Mouse (Mus musculus): Measurements from ENCODE around the gene Rps18. TPM values are rescaled to one million over a fixed set of nuclear protein-coding genes. Genes with fewer than 3 reads are reported as not detected.
"Not testable (repeated sequence)": the region's sequence is repeated elsewhere in the genome, so short reads cannot be mapped to it uniquely, and the experiment has no call there.

The Rps18 gene
- polyA plus RNA-seq, 1 experiment = 320 TPM

DNA sequence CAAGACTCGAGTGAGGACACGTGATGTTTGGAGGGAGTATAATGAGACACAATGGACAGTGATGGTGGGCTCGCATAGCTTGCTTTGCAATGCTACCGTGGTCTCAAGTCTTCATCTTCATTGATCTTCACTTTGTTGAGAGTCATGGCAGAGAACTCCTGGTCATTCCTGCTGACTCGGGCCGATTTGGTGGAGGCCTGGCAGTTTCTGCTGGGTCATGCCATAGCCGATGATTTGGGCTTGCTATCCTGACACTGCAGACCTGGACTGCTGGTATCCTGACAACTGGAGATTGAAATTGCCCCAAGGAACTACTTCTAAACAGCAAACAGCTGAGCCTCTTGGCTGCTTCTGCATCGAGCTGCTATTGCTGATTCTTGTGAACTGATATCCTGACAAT, 39.2 kb upstream of the Rps18 start:
- 90% methylated on average over 8 of the region's 8 CpGs for WGBS
- 0 out of 2 replicates have a peak, but pooled peaks cover 2% of the 10 kb centered on the region for H3K4me1 ChIP-seq (ENCODE audit: control insufficient read depth, insufficient read depth, low read length)
- TF ChIP-seq POLR2A (IDR thresholded peaks at IDR 0.05; ENCODE audit: borderline replicate concordance, insufficient read depth, low read length) = no peak
- no peak for TF ChIP-seq CTCF (IDR thresholded peaks at IDR 0.05; ENCODE audit: borderline replicate concordance, insufficient read depth, low read depth, low read length)
- H3K4me3 ChIP-seq (replicated peaks; ENCODE audit: insufficient read depth, low read depth, low read length) = no peak overlapping the region
- H3K27me3 ChIP-seq (ENCODE audit: control insufficient read depth, insufficient read depth, low read length) = peaks cover 2% of the 10 kb centered on the region
- no peak overlapping the region for H3K27ac ChIP-seq (ENCODE audit: insufficient read depth, low read length)
- no peak for DNase-seq

DNA sequence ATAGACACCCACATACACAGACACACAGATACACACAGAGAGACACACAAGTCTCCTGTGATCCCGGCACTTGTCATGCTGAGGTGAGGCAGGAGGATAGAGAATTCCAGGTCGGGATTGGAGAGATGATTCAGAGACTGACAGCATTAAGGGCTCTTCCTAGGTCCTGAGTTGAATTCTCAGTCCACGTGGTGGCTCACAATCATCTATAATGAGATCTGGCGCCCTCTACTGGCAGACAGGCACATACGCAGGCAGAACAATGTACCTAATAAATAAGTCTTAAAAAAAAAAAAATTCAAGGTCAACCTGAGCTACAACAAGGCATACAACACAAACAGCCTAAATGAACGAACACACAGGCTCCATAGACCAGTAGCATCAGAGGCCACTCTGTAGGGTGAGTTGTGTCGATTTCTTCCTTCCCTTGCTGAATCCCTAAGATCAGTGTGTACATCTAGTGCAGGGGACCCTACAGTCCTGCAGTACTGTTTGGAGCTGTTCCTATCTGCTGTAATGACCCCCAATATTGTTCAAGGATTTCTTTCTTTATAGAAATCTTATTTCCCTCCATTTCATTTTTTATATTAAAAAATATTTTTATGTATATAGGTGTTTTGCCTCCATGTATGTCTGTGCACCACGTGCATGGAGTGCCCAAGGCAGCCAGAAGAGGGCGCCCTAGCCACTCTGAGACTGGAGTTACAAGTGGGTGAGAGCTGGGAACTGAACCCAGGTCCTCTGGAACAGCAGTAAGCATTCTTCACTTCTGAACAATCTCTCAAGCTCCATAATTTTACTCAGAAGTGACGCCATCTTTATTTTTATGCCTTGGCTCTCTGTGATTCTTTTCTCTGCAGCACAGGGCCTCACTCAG, 36.2 kb upstream of the Rps18 start:
- Histone ChIP-seq H3K4me3 (replicated peaks; ENCODE audit: insufficient read depth, low read depth, low read length) (no peak overlapping the region), H3K27me3 (ENCODE audit: control insufficient read depth, insufficient read depth, low read length) (no peaks in the 10 kb centered on the region), H3K27ac (ENCODE audit: insufficient read depth, low read length) (no peak overlapping the region), H3K4me1 (ENCODE audit: control insufficient read depth, insufficient read depth, low read length) (no peaks in the 10 kb centered on the region)
- TF ChIP-seq CTCF (IDR thresholded peaks at IDR 0.05; ENCODE audit: borderline replicate concordance, insufficient read depth, low read depth, low read length) (peak; percentile 75), POLR2A (IDR thresholded peaks at IDR 0.05; ENCODE audit: borderline replicate concordance, insufficient read depth, low read length) (no peak)
- DNase-seq = peak; percentile 43 to 47
- WGBS = 30% methylated on average over 10 of the region's 10 CpGs

DNA sequence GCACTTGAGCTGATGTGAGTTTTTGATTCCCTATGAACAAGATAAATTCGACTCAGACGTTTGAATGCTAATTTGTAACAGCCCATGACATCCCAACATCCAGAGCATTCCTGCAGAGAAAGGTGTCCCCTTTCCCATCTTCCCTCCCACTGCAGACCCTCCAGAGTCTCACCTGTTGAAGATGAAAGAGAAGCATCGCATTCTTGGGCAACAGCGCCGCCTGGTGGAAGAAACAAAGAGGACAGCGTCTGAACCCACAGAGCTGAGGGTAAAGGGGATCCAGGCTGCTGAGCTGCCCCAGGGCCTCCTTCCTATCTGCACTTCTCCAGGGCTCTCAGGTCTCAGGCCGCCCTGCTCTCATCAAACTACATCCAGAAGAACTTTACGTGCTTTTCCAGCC, 26.3 kb upstream of the Rps18 start:
- peak; percentile 72 for TF ChIP-seq CTCF (IDR thresholded peaks at IDR 0.05; ENCODE audit: borderline replicate concordance, insufficient read depth, low read depth, low read length)
- peak; percentile 60 to 80 for DNase-seq
- H3K27me3 ChIP-seq (ENCODE audit: control insufficient read depth, insufficient read depth, low read length); H3K27ac ChIP-seq (ENCODE audit: insufficient read depth, low read length); H3K4me3 ChIP-seq (replicated peaks; ENCODE audit: insufficient read depth, low read depth, low read length): not testable (repeated sequence)
- peaks cover 13% of the 10 kb centered on the region for H3K4me1 ChIP-seq (ENCODE audit: control insufficient read depth, insufficient read depth, low read length)
- 7% methylated on average over 8 of the region's 8 CpGs for WGBS

DNA sequence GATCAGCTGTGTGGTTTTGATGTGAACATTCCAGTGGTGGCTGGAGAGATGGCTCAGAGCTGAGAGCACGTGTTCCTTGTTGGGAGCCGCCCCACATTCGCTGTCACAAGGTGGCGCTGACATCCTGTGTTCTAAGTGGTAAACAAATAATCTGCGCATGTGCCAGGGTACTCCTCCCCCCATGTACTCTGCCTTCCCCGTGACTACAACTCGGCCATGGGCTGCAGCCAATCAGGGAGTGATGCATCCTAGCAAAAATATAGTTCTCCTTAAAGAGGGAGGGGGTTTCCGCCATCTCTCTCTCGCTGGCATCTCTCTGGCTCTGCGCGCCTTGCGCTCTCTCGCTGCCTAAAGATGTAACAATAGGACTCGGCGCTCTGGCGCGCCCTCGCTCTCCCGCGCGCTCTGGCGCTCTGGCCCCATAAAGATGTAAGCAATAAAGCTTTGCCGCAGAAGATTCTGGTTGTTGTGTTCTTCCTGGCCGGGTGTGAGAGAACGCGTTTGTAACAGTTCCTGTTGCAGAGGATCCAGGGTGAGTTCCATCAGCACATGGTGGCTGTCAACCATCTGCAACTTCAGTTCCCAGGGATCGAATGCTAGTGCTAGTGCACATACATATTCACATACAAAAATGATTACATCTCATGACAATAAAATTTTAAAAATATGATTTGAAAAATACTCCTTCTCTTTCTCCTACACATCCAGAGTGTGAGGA, 25.6 kb upstream of the Rps18 start:
- WGBS = under 1% methylated on average over 27 of the region's 27 CpGs
- TF ChIP-seq CTCF (IDR thresholded peaks at IDR 0.05; ENCODE audit: borderline replicate concordance, insufficient read depth, low read depth, low read length) = peak; percentile 48; the same call in 1 of the 2 replicates
- TF ChIP-seq POLR2A (IDR thresholded peaks at IDR 0.05; ENCODE audit: borderline replicate concordance, insufficient read depth, low read length) = peak; percentile 57; the same call in 1 of the 2 replicates
- H3K27me3 ChIP-seq (ENCODE audit: control insufficient read depth, insufficient read depth, low read length) = not testable (repeated sequence)

DNA sequence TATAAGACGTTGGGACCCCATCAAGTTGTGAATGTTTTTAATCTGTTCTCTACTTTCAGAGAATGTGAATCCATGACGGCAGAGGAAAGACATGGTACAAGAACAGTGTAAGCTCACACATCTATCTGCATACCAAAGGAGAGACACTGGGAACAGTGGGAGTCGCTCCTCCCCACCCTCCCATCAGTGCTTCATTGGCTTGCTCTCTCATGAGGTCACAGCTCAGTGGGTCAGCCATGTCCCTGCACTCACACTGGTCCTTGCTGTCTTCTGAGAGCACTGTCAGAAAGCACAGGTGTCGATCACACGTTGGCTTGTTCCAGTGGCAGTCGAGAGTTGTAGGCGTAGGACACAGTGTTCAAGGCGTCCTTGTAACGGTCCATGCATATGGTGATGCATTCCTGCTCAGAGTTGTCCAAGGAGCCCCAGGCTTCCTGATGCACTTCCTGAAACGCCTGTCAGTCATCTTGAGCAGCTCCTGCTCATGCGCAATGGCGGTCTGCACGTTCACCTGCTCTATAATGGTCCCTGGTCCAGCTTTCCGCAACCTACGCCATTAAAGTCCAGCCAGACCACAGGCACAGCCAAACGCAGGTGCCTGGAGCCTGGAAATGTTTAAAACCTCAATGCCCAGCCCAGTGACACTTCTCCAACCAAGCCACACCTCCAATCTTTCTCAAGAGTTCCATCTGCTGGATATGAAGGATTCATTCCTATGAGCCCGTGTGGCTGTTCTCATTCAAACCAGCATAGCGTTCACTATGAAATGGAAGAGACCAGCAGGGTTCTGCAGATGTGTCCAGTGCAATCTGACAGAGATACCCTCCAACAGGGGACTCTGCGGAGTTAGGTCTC, 24.6 kb upstream of the Rps18 start:
- DNase-seq = no peak
- Histone ChIP-seq H3K4me1 (ENCODE audit: control insufficient read depth, insufficient read depth, low read length) (peaks cover 13% of the 10 kb centered on the region), H3K27me3 (ENCODE audit: control insufficient read depth, insufficient read depth, low read length) (no peaks in the 10 kb centered on the region), H3K27ac (ENCODE audit: insufficient read depth, low read length) (peak overlapping the region; percentile 74), H3K4me3 (replicated peaks; ENCODE audit: insufficient read depth, low read depth, low read length) (no peak overlapping the region)
- TF ChIP-seq POLR2A (IDR thresholded peaks at IDR 0.05; ENCODE audit: borderline replicate concordance, insufficient read depth, low read length) (no peak), CTCF (IDR thresholded peaks at IDR 0.05; ENCODE audit: borderline replicate concordance, insufficient read depth, low read depth, low read length) (no peak)
- WGBS = 72% methylated on average over 19 of the region's 19 CpGs

More for the DNA sequence above, 25.6 kb upstream of the Rps18 start:
- Histone ChIP-seq H3K4me1 (ENCODE audit: control insufficient read depth, insufficient read depth, low read length) (peaks cover 13% of the 10 kb centered on the region), H3K27ac (ENCODE audit: insufficient read depth, low read length) (peak overlapping the region; percentile 84), H3K4me3 (replicated peaks; ENCODE audit: insufficient read depth, low read depth, low read length) (peak overlapping the region; percentile 81)
- peak; percentile 89 to 91 for DNase-seq

DNA sequence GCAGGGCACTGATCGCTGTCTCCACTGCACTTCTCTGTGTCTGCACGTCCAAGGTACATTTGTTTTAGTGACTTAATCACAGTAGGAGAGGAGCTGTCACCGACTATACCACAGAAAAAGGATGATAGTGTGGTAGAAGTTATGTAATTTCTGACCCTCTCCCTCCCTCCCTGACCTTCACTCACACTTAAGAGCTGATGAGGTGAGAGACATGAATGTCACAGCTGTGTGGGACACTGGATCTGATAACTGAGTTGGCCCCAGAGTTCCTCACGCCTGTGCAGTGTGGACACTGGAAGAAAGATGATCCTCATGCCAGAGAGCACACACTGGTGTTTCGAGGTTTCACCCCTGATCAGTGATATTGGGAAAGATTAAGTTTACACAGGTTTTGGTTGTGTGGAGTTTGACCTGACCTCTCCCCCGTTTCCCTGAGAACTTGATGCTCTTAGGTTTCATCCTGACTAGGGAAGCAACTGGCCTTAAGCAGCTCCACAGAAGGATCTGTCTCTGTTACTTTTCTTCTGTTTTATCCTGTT, 23.8 kb upstream of the Rps18 start:
- DNase-seq = no peak
- Histone ChIP-seq H3K4me3 (replicated peaks; ENCODE audit: insufficient read depth, low read depth, low read length) (no peak overlapping the region), H3K4me1 (ENCODE audit: control insufficient read depth, insufficient read depth, low read length) (peaks cover 13% of the 10 kb centered on the region), H3K27ac (ENCODE audit: insufficient read depth, low read length) (no peak overlapping the region), H3K27me3 (ENCODE audit: control insufficient read depth, insufficient read depth, low read length) (no peaks in the 10 kb centered on the region)
- TF ChIP-seq POLR2A (IDR thresholded peaks at IDR 0.05; ENCODE audit: borderline replicate concordance, insufficient read depth, low read length) (no peak), CTCF (IDR thresholded peaks at IDR 0.05; ENCODE audit: borderline replicate concordance, insufficient read depth, low read depth, low read length) (no peak)
- 80% methylated on average over 6 of the region's 6 CpGs for WGBS

DNA sequence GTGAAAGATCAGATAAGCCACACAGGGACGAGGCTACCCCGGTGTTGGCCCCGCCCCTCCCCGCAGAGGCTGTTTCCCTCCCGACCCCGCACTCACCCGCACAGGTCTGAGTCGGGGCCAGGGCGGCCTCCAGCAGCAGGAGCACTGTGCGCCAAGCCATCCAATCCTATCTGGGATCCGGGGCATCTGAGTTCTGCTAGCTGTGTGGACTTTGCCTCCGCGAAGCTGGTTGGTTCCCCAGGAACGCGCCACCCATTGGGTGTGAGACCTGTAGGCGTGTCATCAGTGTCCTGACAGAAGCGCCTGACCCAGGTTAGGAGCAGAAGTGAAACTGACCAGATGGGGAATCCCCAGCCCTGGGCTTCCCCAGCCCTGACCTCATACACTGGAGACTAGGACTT, 22.8 kb upstream of the Rps18 start:
- 0% methylated on average over 17 of the region's 17 CpGs for WGBS
- peak; percentile 83 to 88 for DNase-seq
- Histone ChIP-seq H3K4me1 (ENCODE audit: control insufficient read depth, insufficient read depth, low read length) (peaks cover 13% of the 10 kb centered on the region), H3K27ac (ENCODE audit: insufficient read depth, low read length) (peak overlapping the region; percentile 8; the same call in 1 of the 2 replicates), H3K4me3 (replicated peaks; ENCODE audit: insufficient read depth, low read depth, low read length) (peak overlapping the region; percentile 50), H3K27me3 (ENCODE audit: control insufficient read depth, insufficient read depth, low read length) (no peaks in the 10 kb centered on the region)
- TF ChIP-seq CTCF (IDR thresholded peaks at IDR 0.05; ENCODE audit: borderline replicate concordance, insufficient read depth, low read depth, low read length) = no peak
- peak; percentile 75; the same call in 1 of the 2 replicates for TF ChIP-seq POLR2A (IDR thresholded peaks at IDR 0.05; ENCODE audit: borderline replicate concordance, insufficient read depth, low read length)

Measured in cerebellum, adult 2 months (tissue).